In genomic region chr4:155113766-155114410, GRCm38 (mm10) we compare ENCODE assay signal across 13 mouse cellular contexts. TPM values are rescaled to one million over a fixed set of nuclear protein-coding genes. Genes with fewer than 3 reads are reported as not detected.
A peak's percentile ranks its signal among the peaks of the same experiment; 100 is the strongest.
DNase-seq lines count a peak whose midpoint lies in the region; ATAC-seq and TF ChIP-seq lines count a peak whose summit lies in the region.
"Had no signal": no experiment of that assay in that cellular context is flagged by ENCODE, and none has a peak within 500 bp of the region (broad histone marks: within the 10 kb centered on the region; RNA-seq: fewer than 3 reads in every experiment).

No protein-coding gene starts in this region.

- H3K4me3 ChIP-seq in forebrain, embryonic 10.5 days: no peak overlapping the region
- H3K4me3 ChIP-seq in forebrain, embryonic 11.5 days (ENCODE audit: low read depth, low read length): no peak overlapping the region
- no peak overlapping the region for H3K4me3 ChIP-seq in left cerebral cortex, adult 2 months
- H3K4me3 ChIP-seq in lung, postnatal 0 days (ENCODE audit: low read depth, low read length): no peak overlapping the region

- H3K4me2 ChIP-seq in forebrain, embryonic 11.5 days (ENCODE audit: low read depth, low read length, severe bottlenecking): no peak overlapping the region
- no peak overlapping the region for H3K4me2 ChIP-seq in lung, postnatal 0 days (replicated peaks; ENCODE audit: low read depth, low read length)
- H3K4me2 ChIP-seq: heart, embryonic 11.5 days had no signal

- no peaks in the 10 kb centered on the region for H3K27me3 ChIP-seq in forebrain, embryonic 10.5 days (ENCODE audit: poor library complexity, severe bottlenecking)
- H3K27me3 ChIP-seq in forebrain, embryonic 11.5 days (ENCODE audit: control insufficient read depth, insufficient read depth, low read length): no peaks in the 10 kb centered on the region
- no peaks in the 10 kb centered on the region for H3K27me3 ChIP-seq in lung, postnatal 0 days (replicated peaks; ENCODE audit: insufficient read depth, low read length)

- 0 out of 2 replicates have a peak, but pooled peaks have one; percentile 20 for TF ChIP-seq EP300 in lung, postnatal 0 days (IDR thresholded peaks at IDR 0.05)

- no peaks in the 10 kb centered on the region for H3K9me3 ChIP-seq in forebrain, embryonic 10.5 days
- H3K9me3 ChIP-seq in forebrain, embryonic 11.5 days (ENCODE audit: control insufficient read depth, low read length): no peaks in the 10 kb centered on the region
- H3K9me3 ChIP-seq in lung, postnatal 0 days (ENCODE audit: low read length): no peaks in the 10 kb centered on the region

- intact Hi-C loops in left cerebral cortex, adult 2 months (cut with DNase I): no loop called here

- 69% methylated on average over 8 of the region's 8 CpGs for WGBS in forebrain, embryonic 10.5 days
- 62% methylated on average over 8 of the region's 8 CpGs for WGBS in forebrain, embryonic 11.5 days
- WGBS in lung, postnatal 0 days: 50% methylated on average over 8 of the region's 8 CpGs

- H3K4me1 ChIP-seq in forebrain, embryonic 10.5 days: peaks cover 31% of the 10 kb centered on the region
- no peaks in the 10 kb centered on the region for H3K4me1 ChIP-seq in forebrain, embryonic 11.5 days (replicated peaks; ENCODE audit: control insufficient read depth, insufficient read depth, low read length)
- no peaks in the 10 kb centered on the region for H3K4me1 ChIP-seq in lung, postnatal 0 days (ENCODE audit: insufficient read depth, low read depth, low read length)

- ATAC-seq in forebrain, embryonic 11.5 days (replicated peaks; ENCODE audit: low FRiP score): no peak
- ATAC-seq in lung, postnatal 0 days: no peak
- ATAC-seq: inflammation-experienced regulatory T-cells, adult 6 months had no signal

- H3K9ac ChIP-seq in forebrain, embryonic 11.5 days (ENCODE audit: low read length): no peak overlapping the region
- no peak overlapping the region for H3K9ac ChIP-seq in lung, postnatal 0 days (replicated peaks; ENCODE audit: low read depth)

- DNase-seq in forebrain, embryonic 10.5 days (ENCODE audit: extremely low spot score, low spot score): no peak
- DNase-seq in forebrain, embryonic 11.5 days (ENCODE audit: low spot score): no peak
- peak; percentile 18 to 27 for DNase-seq in left cerebral cortex, adult 18-20 months (ENCODE audit: low spot score in 2 of 2)
- DNase-seq in left cerebral cortex, adult 2 months (ENCODE audit: extremely low spot score in 1 of 2, low spot score in 2 of 2): no peak
- DNase-seq in brain, adult 2 months (ENCODE audit: low read depth, low spot score): peak; percentile 52
- peak; percentile 42 for DNase-seq in lung, postnatal 0 days (ENCODE audit: low spot score)
- DNase-seq in T-cell, adult 2 months (ENCODE audit: low spot score): no peak
- no peak for DNase-seq in thymus, postnatal 25 days
- DNase-seq: cerebellum, postnatal 10 days; thymus, adult 18-20 months had no signal

- TF ChIP-seq CTCF in left cerebral cortex, adult 2 months (IDR thresholded peaks at IDR 0.05): no peak
- TF ChIP-seq CTCF in lung, postnatal 0 days (IDR thresholded peaks at IDR 0.05): no peak

- peak overlapping the region; percentile 27 for H3K27ac ChIP-seq in forebrain, embryonic 10.5 days
- no peak overlapping the region for H3K27ac ChIP-seq in forebrain, embryonic 11.5 days (ENCODE audit: low read depth, low read length)
- H3K27ac ChIP-seq in left cerebral cortex, adult 2 months: no peak overlapping the region; the same call in 1 of the 2 replicates
- H3K27ac ChIP-seq in lung, postnatal 0 days (ENCODE audit: low read length): no peak overlapping the region

- no peaks in the 10 kb centered on the region for H3K36me3 ChIP-seq in forebrain, embryonic 10.5 days (replicated peaks)
- no peaks in the 10 kb centered on the region for H3K36me3 ChIP-seq in forebrain, embryonic 11.5 days (ENCODE audit: control insufficient read depth, insufficient read depth, low read length)
- no peaks in the 10 kb centered on the region for H3K36me3 ChIP-seq in lung, postnatal 0 days (ENCODE audit: insufficient read depth, low read length)

RNA-seq across cellular contexts. Expression of gene Morn1, which starts 27.5 kb away (rescaled TPM):
- 4.5 and 6.8 TPM in 2 replicates for polyA plus RNA-seq in forebrain, embryonic 10.5 days (2016; fragmentation: Nextera tagmentation; extraction: Ambion mirVana)
- polyA plus RNA-seq in forebrain, embryonic 11.5 days (2014; fragmentation: Nextera tagmentation; extraction: Ambion mirVana): 4.8 TPM in 2 replicates
- 10 to 100 TPM in 1 of 2 experiments, 1 to 10 TPM in 1; 9.0 to 10.4 TPM for total RNA-seq in left cerebral cortex, adult 18-20 months (2021)
- total RNA-seq in left cerebral cortex, adult 2 months (2021): 10 to 100 TPM; 10.6 to 11.2 TPM
- 6.2 and 9.4 TPM in 2 replicates for polyA plus RNA-seq in lung, postnatal 0 days (2015; fragmentation: Nextera tagmentation; extraction: Ambion mirVana)

RNA-seq across cellular contexts. Expression of gene Rer1, which starts 27.7 kb away (rescaled TPM):
- 133 and 137 TPM in 2 replicates for polyA plus RNA-seq in forebrain, embryonic 10.5 days (2016; fragmentation: Nextera tagmentation; extraction: Ambion mirVana)
- 130 and 137 TPM in 2 replicates for polyA plus RNA-seq in forebrain, embryonic 11.5 days (2014; fragmentation: Nextera tagmentation; extraction: Ambion mirVana)
- total RNA-seq in left cerebral cortex, adult 18-20 months (2021): 10 to 100 TPM; 64.6 to 64.7 TPM
- 10 to 100 TPM; 62.4 to 67.5 TPM for total RNA-seq in left cerebral cortex, adult 2 months (2021)
- 156 and 157 TPM in 2 replicates for polyA plus RNA-seq in lung, postnatal 0 days (2015; fragmentation: Nextera tagmentation; extraction: Ambion mirVana)

RNA-seq across cellular contexts. Expression of gene Pex10, which starts 47.1 kb away (rescaled TPM):
- 22.2 TPM in 2 replicates for polyA plus RNA-seq in forebrain, embryonic 10.5 days (2016; fragmentation: Nextera tagmentation; extraction: Ambion mirVana)
- 7.2 and 9.7 TPM in 2 replicates for polyA plus RNA-seq in forebrain, embryonic 11.5 days (2014; fragmentation: Nextera tagmentation; extraction: Ambion mirVana)
- total RNA-seq in left cerebral cortex, adult 18-20 months (2021): 10 to 100 TPM; 18.5 to 19.2 TPM
- 10 to 100 TPM; 17.4 to 18.3 TPM for total RNA-seq in left cerebral cortex, adult 2 months (2021)
- 17.5 and 19.4 TPM in 2 replicates for polyA plus RNA-seq in lung, postnatal 0 days (2015; fragmentation: Nextera tagmentation; extraction: Ambion mirVana)

RNA-seq across cellular contexts. Expression of gene Plch2, which starts 57.3 kb away (rescaled TPM):
- 0.43 and 0.64 TPM in 2 replicates for polyA plus RNA-seq in forebrain, embryonic 10.5 days (2016; fragmentation: Nextera tagmentation; extraction: Ambion mirVana)
- 2.4 and 3.1 TPM in 2 replicates for polyA plus RNA-seq in forebrain, embryonic 11.5 days (2014; fragmentation: Nextera tagmentation; extraction: Ambion mirVana)
- 10 to 100 TPM; 69.2 to 88.5 TPM for total RNA-seq in left cerebral cortex, adult 18-20 months (2021)
- total RNA-seq in left cerebral cortex, adult 2 months (2021): 10 to 100 TPM; 83.4 to 90.2 TPM
- polyA plus RNA-seq in lung, postnatal 0 days (2015; fragmentation: Nextera tagmentation; extraction: Ambion mirVana): 4.6 and 5.5 TPM in 2 replicates
- total RNA-seq: megakaryocyte progenitor cell, adult 5-6 weeks had no signal
- polyA plus RNA-seq: inflammation-experienced regulatory T-cells, adult 6 months had no signal

Comparison
In these comparisons a context has a peak if more than half of its experiments do, and no peak if none do; other contexts are left out.
1. DNase-seq: peak in left cerebral cortex, adult 18-20 months (2 of 2), brain, adult 2 months (single experiment) and lung, postnatal 0 days (single experiment); none in forebrain, embryonic 10.5 days (single experiment), forebrain, embryonic 11.5 days (single experiment), left cerebral cortex, adult 2 months (0 of 2), T-cell, adult 2 months (single experiment) and thymus, postnatal 25 days (single experiment).